Mouse (Mus musculus) subcutaneous adipose tissue, adult 2 months (tissue): ENCODE data around the gene Chn2. TPM values are rescaled to one million over a fixed set of nuclear protein-coding genes. Genes with fewer than 3 reads are reported as not detected.

Source experiments
- polyA plus RNA-seq: library from polyadenylated mRNA; depleted of rRNA; stranded (reverse); fragments of >200 nt; gene quantifications from 2 replicates; pipeline ENCODE4 v1.2.3, GENCODE M21; 2012; ENCODE audit warnings: low replicate concordance; rRNA removed

Chn2 gene
- polyA plus RNA-seq: 4.4 and 14.8 TPM in 2 replicates

DNA sequence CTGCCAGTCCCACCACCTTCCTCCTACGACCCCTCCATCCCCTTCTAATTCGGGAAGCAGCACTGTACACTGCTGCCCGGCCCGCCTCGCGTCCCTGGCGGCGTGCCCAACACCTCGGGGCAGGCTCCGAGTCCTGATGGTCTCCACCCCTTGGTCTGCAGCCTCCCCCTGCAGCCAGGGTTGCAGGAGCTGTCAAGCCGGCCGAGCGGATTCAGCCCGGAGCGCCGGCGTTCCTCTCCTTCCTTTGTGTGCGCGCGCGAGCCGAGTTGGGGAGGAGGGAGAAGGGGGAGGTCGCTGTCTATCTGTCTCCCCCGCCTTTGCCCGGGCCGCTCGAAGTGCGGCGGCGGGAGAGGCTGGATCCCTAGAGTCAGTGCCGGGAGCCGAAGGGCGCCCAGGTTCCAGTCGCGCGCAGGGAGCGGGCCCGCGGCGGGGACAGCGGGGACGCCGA is at the start of gene Chn2:
Chn2 (plus strand) TSS at position 198 of the 448 bp plus-strand sequence.

GRCm38 (mm10) chr6:54325246-54325885 is 286.0 kb downstream of the Chn2 start, which contains the start of gene Prr15:
Prr15 (plus strand) TSS chr6:54325835.

Other genes starting within 250 kb of the Chn2 start
- gene Tril, start 218.7 kb upstream of the Chn2 start, polyA plus RNA-seq: 17.8 and 21.9 TPM in 2 replicates
- gene Cpvl, start 60.9 kb upstream of the Chn2 start, polyA plus RNA-seq: 0.07 TPM in 1 of 2 replicates, not detected in the other